Mouse (Mus musculus) midbrain, embryonic 10.5 days (tissue): ENCODE measurements at regions not wholly inside any gene's neighbourhood (a gene's known extent, or its start where the extent isn't known, plus 50 kb on each side); places are given as distances from the start of the nearest gene placed in this dataset.

Experiments used
- DNase-seq: peaks from one replicate; pipeline ENCODE4 v3.0.0-alpha.2; 2017; ENCODE audit warnings: low spot score
- H3K27ac ChIP-seq: fragments of 300-500 bp; sonication (generic); replicated peaks from 2 replicates; pipeline ENCODE4 v1.5.1; 2016; ENCODE audit warnings: mild to moderate bottlenecking
- H3K27me3 ChIP-seq: fragments of 300-500 bp; sonication (generic); 2 replicates; pipeline ENCODE4 v1.6.1; 2016; ENCODE audit warnings: low read depth, mild to moderate bottlenecking; ENCODE audit not compliant: poor library complexity, severe bottlenecking
- H3K36me3 ChIP-seq: fragments of 300-500 bp; sonication (generic); 2 replicates; pipeline ENCODE4 v1.6.1; 2016; ENCODE audit warnings: mild to moderate bottlenecking, moderate library complexity
- H3K4me1 ChIP-seq: fragments of 300-500 bp; sonication (generic); 2 replicates; pipeline ENCODE4 v1.6.1; 2016
- H3K4me3 ChIP-seq: fragments of 300-500 bp; sonication (generic); 2 replicates; pipeline ENCODE4 v1.5.1; 2016; ENCODE audit warnings: mild to moderate bottlenecking, moderate library complexity
- H3K9me3 ChIP-seq: fragments of 300-500 bp; sonication (generic); replicated peaks from 2 replicates; pipeline ENCODE4 v1.6.1; 2016; ENCODE audit warnings: mild to moderate bottlenecking
- WGBS: fragments of 180-500 bp; shearing (Covaris S2); methylation state at CpG from one replicate; pipeline ENCODE4 v1.1.7; 2016; 5-methylcytosine and 5-hydroxymethylcytosine counted together

GRCm38 (mm10) chr6:98575227-98575626 lies 232.7 kb upstream of the Gm765 start:
- Histone ChIP-seq H3K4me1 (no peaks in the 10 kb centered on the region), H3K9me3 (no peaks in the 10 kb centered on the region), H3K36me3 (no peaks in the 10 kb centered on the region), H3K27ac (no peak overlapping the region), H3K4me3 (no peak overlapping the region), H3K27me3 (no peaks in the 10 kb centered on the region)
- DNase-seq = no peak
- WGBS = 97% methylated on average over 1 of the region's 1 CpGs

GRCm38 (mm10) chr6:98555702-98556101 lies 213.1 kb upstream of the Gm765 start:
- Histone ChIP-seq H3K27ac (no peak overlapping the region), H3K36me3 (no peaks in the 10 kb centered on the region), H3K27me3 (no peaks in the 10 kb centered on the region), H3K4me1 (peaks cover 5% of the 10 kb centered on the region; the same call in 1 of the 2 replicates), H3K9me3 (no peaks in the 10 kb centered on the region), H3K4me3 (no peak overlapping the region)
- WGBS = 90% methylated on average over 1 of the region's 1 CpGs
- DNase-seq = no peak

DNA sequence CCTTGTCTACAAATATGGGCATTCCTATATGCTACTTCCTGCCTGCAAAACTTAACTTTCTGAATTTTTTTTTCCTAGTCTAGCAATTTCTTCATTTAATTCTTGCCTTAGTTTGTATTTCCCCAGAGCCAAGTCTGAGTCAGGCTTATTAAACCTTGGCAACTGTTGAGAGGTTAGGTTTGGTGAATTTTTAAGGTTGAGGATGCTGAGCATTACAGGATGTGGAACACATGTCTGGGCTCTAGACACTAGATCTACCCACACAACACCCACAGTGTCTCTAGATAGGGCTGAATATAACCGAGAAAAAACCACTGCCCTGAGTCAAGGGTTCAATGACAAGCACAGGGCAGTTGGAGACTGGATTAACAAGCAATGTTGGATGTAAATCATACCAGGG lies 211.4 kb upstream of the Gm765 start:
- DNase-seq = no peak
- Histone ChIP-seq H3K4me1 (peaks cover 22% of the 10 kb centered on the region), H3K27ac (no peak overlapping the region), H3K4me3 (no peak overlapping the region), H3K27me3 (no peaks in the 10 kb centered on the region), H3K36me3 (no peaks in the 10 kb centered on the region), H3K9me3 (no peaks in the 10 kb centered on the region)
- 78% methylated on average over 1 of the region's 1 CpGs for whole genome bisulfite sequencing

GRCm38 (mm10) chr6:98551781-98552180 lies 209.2 kb upstream of the Gm765 start:
- H3K9me3 ChIP-seq = no peaks in the 10 kb centered on the region
- DNase-seq = no peak
- H3K4me3 ChIP-seq = no peak overlapping the region
- H3K27ac ChIP-seq = 0 out of 2 replicates have a peak overlapping the region, but pooled peaks have one; percentile 38
- H3K27me3 ChIP-seq = no peaks in the 10 kb centered on the region
- H3K4me1 ChIP-seq = peaks cover 24% of the 10 kb centered on the region
- WGBS = 88% methylated on average over 3 of the region's 3 CpGs
- H3K36me3 ChIP-seq = no peaks in the 10 kb centered on the region

GRCm38 (mm10) chr6:98526882-98527440 lies 184.4 kb upstream of the Gm765 start:
- Histone ChIP-seq H3K36me3 (no peaks in the 10 kb centered on the region), H3K4me1 (peaks cover 32% of the 10 kb centered on the region), H3K9me3 (no peaks in the 10 kb centered on the region), H3K27me3 (peaks cover 26% of the 10 kb centered on the region), H3K27ac (no peak overlapping the region), H3K4me3 (0 out of 2 replicates have a peak overlapping the region, but pooled peaks have one; percentile 10)
- 33% methylated on average over 15 of the region's 15 CpGs for WGBS
- no peak for DNase-seq

DNA sequence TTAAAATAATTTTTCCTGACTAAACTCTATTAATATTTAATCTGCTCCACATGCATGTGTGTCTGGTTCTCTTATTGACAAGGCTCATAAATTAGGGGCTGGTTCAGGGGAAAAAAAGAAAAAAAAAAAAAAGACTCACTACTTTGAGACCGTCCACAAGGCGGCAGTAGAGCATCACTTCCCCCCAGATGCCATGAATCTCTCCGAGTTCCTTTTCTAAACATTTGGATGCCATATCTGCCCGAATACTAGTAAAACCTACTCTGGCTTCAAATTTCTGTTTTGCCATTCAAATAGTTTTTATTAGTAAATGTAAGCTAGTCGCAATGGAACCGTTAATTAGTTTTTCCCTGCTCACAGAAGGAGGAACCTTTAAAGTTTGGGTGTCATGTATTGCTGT lies 182.7 kb upstream of the Gm765 start:
- Histone ChIP-seq H3K27me3 (peaks cover 26% of the 10 kb centered on the region), H3K4me3 (no peak overlapping the region), H3K4me1 (peaks cover 23% of the 10 kb centered on the region), H3K27ac (no peak overlapping the region), H3K36me3 (no peaks in the 10 kb centered on the region), H3K9me3 (no peaks in the 10 kb centered on the region)
- WGBS = 19% methylated on average over 6 of the region's 6 CpGs
- peak; percentile 61 for DNase-seq

GRCm38 (mm10) chr6:98524659-98525058 lies 182.1 kb upstream of the Gm765 start:
- H3K4me3 ChIP-seq = no peak overlapping the region
- DNase-seq = no peak
- peaks cover 23% of the 10 kb centered on the region for H3K4me1 ChIP-seq
- H3K36me3 ChIP-seq = no peaks in the 10 kb centered on the region
- no peak overlapping the region for H3K27ac ChIP-seq
- H3K9me3 ChIP-seq = no peaks in the 10 kb centered on the region
- 86% methylated on average over 2 of the region's 2 CpGs for WGBS
- peaks cover 19% of the 10 kb centered on the region for H3K27me3 ChIP-seq

DNA sequence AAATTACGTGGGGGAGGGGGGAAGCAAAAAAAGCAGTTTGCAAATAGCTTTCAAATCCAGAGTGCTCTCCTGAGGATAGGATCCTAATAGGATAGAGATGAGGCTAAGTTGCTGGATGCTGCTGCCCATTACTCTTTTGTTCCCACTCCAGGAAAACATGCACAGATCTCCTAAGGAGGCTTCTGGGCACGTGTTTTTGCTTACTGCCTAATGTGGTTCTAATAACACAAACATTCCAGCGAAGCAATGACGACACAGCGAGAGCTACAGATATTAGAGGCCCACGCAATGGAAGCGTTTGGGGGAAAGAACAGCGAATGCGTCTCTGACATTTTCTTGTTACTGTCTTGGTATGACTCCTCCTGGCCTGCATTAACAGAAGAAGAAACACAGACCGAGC lies 179.0 kb upstream of the Gm765 start:
- Histone ChIP-seq H3K4me1 (peaks cover 16% of the 10 kb centered on the region), H3K4me3 (no peak overlapping the region), H3K9me3 (no peaks in the 10 kb centered on the region), H3K36me3 (no peaks in the 10 kb centered on the region), H3K27me3 (no peaks in the 10 kb centered on the region), H3K27ac (no peak overlapping the region)
- 75% methylated on average over 10 of the region's 10 CpGs for WGBS
- DNase-seq = no peak

DNA sequence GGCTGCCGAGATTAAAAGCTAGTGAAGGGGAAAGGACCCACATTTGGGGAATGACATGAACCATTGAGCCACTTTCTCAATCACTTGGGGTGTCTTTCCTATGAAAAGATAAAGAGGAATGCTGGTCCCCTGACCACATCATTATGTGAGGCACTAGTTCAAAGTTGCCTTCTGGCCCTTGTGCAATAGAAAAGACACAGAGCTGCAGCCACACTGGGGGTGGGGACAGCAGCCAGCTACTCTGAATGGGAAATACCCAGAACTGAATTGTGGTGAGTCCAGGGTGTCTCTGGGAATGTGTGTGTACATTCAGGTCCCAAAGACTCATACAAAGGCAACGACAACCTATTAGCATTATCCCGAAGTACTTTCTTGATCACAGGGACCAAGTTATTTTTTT lies 172.3 kb upstream of the Gm765 start:
- WGBS = 96% methylated on average over 3 of the region's 3 CpGs
- no peak for DNase-seq
- H3K9me3 ChIP-seq = no peaks in the 10 kb centered on the region

GRCm38 (mm10) chr6:98514376-98514775 lies 171.8 kb upstream of the Gm765 start:
- 93% methylated on average over 7 of the region's 7 CpGs for WGBS
- Histone ChIP-seq H3K9me3 (no peaks in the 10 kb centered on the region), H3K27me3 (no peaks in the 10 kb centered on the region), H3K4me3 (no peak overlapping the region), H3K4me1 (peaks cover 14% of the 10 kb centered on the region), H3K27ac (no peak overlapping the region), H3K36me3 (no peaks in the 10 kb centered on the region)
- no peak for DNase-seq

More for the DNA sequence above, 172.3 kb upstream of the Gm765 start:
- H3K27ac ChIP-seq = no peak overlapping the region
- peaks cover 12% of the 10 kb centered on the region for H3K4me1 ChIP-seq
- H3K36me3 ChIP-seq = no peaks in the 10 kb centered on the region
- H3K4me3 ChIP-seq = no peak overlapping the region
- H3K27me3 ChIP-seq = no peaks in the 10 kb centered on the region

DNA sequence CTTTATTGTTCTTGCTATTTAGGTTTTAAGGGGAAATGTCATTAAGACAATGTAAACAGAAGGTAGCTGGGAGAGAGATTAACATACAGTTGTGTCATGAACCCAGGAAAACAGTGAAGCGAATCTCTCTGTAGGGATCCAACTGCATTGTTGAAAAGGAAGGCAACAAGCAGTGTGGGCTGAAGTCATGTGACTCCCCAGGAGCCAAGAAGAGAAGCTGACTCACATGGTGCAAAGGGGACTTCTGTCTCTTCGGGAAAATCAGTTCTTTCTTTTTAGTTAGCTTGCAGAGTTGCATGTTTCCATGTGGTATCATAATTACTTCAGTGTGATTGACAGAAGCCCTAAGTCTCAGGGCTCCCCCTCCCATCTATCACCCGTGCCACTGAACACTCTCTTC lies 170.7 kb upstream of the Gm765 start:
- DNase-seq = no peak
- H3K4me3 ChIP-seq = no peak overlapping the region
- H3K4me1 ChIP-seq = peaks cover 14% of the 10 kb centered on the region
- H3K27me3 ChIP-seq = no peaks in the 10 kb centered on the region
- H3K9me3 ChIP-seq = no peaks in the 10 kb centered on the region
- H3K27ac ChIP-seq = no peak overlapping the region
- WGBS = 27% methylated on average over 3 of the region's 3 CpGs
- no peaks in the 10 kb centered on the region for H3K36me3 ChIP-seq

GRCm38 (mm10) chr6:98502726-98503125 lies 160.2 kb upstream of the Gm765 start:
- H3K27ac ChIP-seq = no peak overlapping the region
- no peak overlapping the region for H3K4me3 ChIP-seq
- H3K9me3 ChIP-seq = no peaks in the 10 kb centered on the region
- no peaks in the 10 kb centered on the region for H3K36me3 ChIP-seq
- DNase-seq = no peak
- H3K4me1 ChIP-seq = no peaks in the 10 kb centered on the region
- H3K27me3 ChIP-seq = no peaks in the 10 kb centered on the region
- 78% methylated on average over 2 of the region's 2 CpGs for WGBS

DNA sequence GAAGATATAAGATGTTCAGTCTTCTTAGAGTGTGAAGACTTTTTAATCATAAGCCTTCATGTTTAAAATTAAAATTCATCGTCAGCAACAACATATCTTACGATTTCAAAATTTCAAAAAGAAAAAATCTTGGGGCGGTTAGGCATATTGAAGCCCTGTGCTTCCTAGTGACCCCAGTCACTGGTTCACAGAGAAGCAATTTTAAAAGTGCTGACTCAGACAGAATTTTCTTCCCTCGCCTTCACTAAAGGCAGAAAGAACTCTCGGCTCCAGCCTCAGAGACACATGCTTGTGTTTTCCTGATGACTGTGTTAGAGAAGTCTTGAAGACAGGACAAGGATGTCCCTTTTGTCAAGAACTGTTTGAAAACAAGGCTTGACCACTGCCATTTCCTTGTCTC lies 157.2 kb upstream of the Gm765 start:
- DNase-seq = no peak
- Histone ChIP-seq H3K4me3 (no peak overlapping the region), H3K9me3 (no peaks in the 10 kb centered on the region), H3K27me3 (no peaks in the 10 kb centered on the region), H3K36me3 (no peaks in the 10 kb centered on the region), H3K27ac (no peak overlapping the region), H3K4me1 (no peaks in the 10 kb centered on the region)
- WGBS = 83% methylated on average over 5 of the region's 5 CpGs

- H3K27ac ChIP-seq = no peak overlapping the region
- no peaks in the 10 kb centered on the region for H3K4me1 ChIP-seq
- no peak for DNase-seq
- 88% methylated on average over 3 of the region's 3 CpGs for WGBS
- no peaks in the 10 kb centered on the region for H3K27me3 ChIP-seq
- no peak overlapping the region for H3K4me3 ChIP-seq
- no peaks in the 10 kb centered on the region for H3K36me3 ChIP-seq
- no peaks in the 10 kb centered on the region for H3K9me3 ChIP-seq
These were observed 144.1 kb upstream of the Gm765 start for GRCm38 (mm10) chr6:98486626-98487025.
